Mouse (Mus musculus): ENCODE data around the gene H2afy. TPM values are rescaled to one million over a fixed set of nuclear protein-coding genes. Genes with fewer than 3 reads are reported as not detected.

Gene H2afy
- polyA plus RNA-seq, 1 experiment from 2014 or later: 380 TPM

- no peaks in the 10 kb centered on the region for H3K27me3 ChIP-seq
- H3K9me3 ChIP-seq: no peaks in the 10 kb centered on the region
- no peak overlapping the region for H3K4me2 ChIP-seq
- H3K36me3 ChIP-seq: peaks cover 97% of the 10 kb centered on the region
- no peak overlapping the region for H3K9ac ChIP-seq
- 92% methylated on average over 2 of the region's 2 CpGs for WGBS
- peaks cover 8% of the 10 kb centered on the region; the same call in 1 of the 2 replicates for H3K4me1 ChIP-seq (replicated peaks)
- H3K27ac ChIP-seq: no peak overlapping the region
- no peak overlapping the region for H3K4me3 ChIP-seq
- no peak for ATAC-seq (ENCODE audit: low FRiP score)
Measured at GRCm38 (mm10) chr13:56079616-56080015, 56.5 kb downstream of the H2afy start.

GRCm38 (mm10) chr13:56078724-56079262 is 57.4 kb downstream of the H2afy start:
- H3K27ac ChIP-seq: peak overlapping the region; percentile 44; the same call in 1 of the 2 replicates
- H3K4me2 ChIP-seq: no peak overlapping the region
- no peak overlapping the region for H3K9ac ChIP-seq
- no peak overlapping the region for H3K4me3 ChIP-seq
- peaks cover 8% of the 10 kb centered on the region for H3K4me1 ChIP-seq (replicated peaks)
- H3K27me3 ChIP-seq: no peaks in the 10 kb centered on the region
- no peak for ATAC-seq (ENCODE audit: low FRiP score)
- peaks cover 97% of the 10 kb centered on the region for H3K36me3 ChIP-seq
- 70% methylated on average over 17 of the region's 17 CpGs for WGBS
- no peaks in the 10 kb centered on the region for H3K9me3 ChIP-seq

GRCm38 (mm10) chr13:56075930-56076329 is 60.2 kb downstream of the H2afy start:
- H3K36me3 ChIP-seq: peaks cover 86% of the 10 kb centered on the region
- no peaks in the 10 kb centered on the region for H3K9me3 ChIP-seq
- no peak for ATAC-seq (ENCODE audit: low FRiP score)
- H3K4me2 ChIP-seq: no peak overlapping the region
- no peak overlapping the region for H3K4me3 ChIP-seq
- H3K4me1 ChIP-seq (replicated peaks): peaks cover 16% of the 10 kb centered on the region
- WGBS: 89% methylated on average over 8 of the region's 8 CpGs
- H3K27me3 ChIP-seq: no peaks in the 10 kb centered on the region
- H3K9ac ChIP-seq: no peak overlapping the region
- no peak overlapping the region for H3K27ac ChIP-seq

- no peak for ATAC-seq (ENCODE audit: low FRiP score)
- Histone ChIP-seq H3K27ac (no peak overlapping the region), H3K4me1 (replicated peaks) (peaks cover 27% of the 10 kb centered on the region), H3K4me2 (no peak overlapping the region), H3K9ac (no peak overlapping the region), H3K9me3 (no peaks in the 10 kb centered on the region), H3K27me3 (no peaks in the 10 kb centered on the region), H3K36me3 (peaks cover 61% of the 10 kb centered on the region), H3K4me3 (no peak overlapping the region)
- 86% methylated on average over 5 of the region's 5 CpGs for WGBS
Measured at GRCm38 (mm10) chr13:56073186-56073585, 63.0 kb downstream of the H2afy start.

GRCm38 (mm10) chr13:56072268-56072607 is 63.9 kb downstream of the H2afy start:
- no peaks in the 10 kb centered on the region for H3K9me3 ChIP-seq
- H3K36me3 ChIP-seq: peaks cover 52% of the 10 kb centered on the region
- no peak overlapping the region for H3K27ac ChIP-seq
- no peak overlapping the region for H3K4me2 ChIP-seq
- 0 out of 2 replicates have a peak, but pooled peaks have one; percentile 7 for ATAC-seq (ENCODE audit: low FRiP score)
- 40% methylated on average over 4 of the region's 4 CpGs for WGBS
- 0 out of 2 replicates have a peak, but pooled peaks cover 2% of the 10 kb centered on the region for H3K27me3 ChIP-seq
- no peak overlapping the region for H3K4me3 ChIP-seq
- peaks cover 36% of the 10 kb centered on the region for H3K4me1 ChIP-seq (replicated peaks)
- no peak overlapping the region for H3K9ac ChIP-seq

GRCm38 (mm10) chr13:56071586-56072267 is 64.4 kb downstream of the H2afy start:
- H3K4me1 ChIP-seq (replicated peaks): peaks cover 41% of the 10 kb centered on the region
- 79% methylated on average over 16 of the region's 16 CpGs for WGBS
- H3K9me3 ChIP-seq: no peaks in the 10 kb centered on the region
- H3K4me2 ChIP-seq: no peak overlapping the region
- H3K27ac ChIP-seq: peak overlapping the region; percentile 64
- H3K9ac ChIP-seq: no peak overlapping the region
- H3K4me3 ChIP-seq: no peak overlapping the region
- no peak for ATAC-seq (ENCODE audit: low FRiP score)
- peaks cover 47% of the 10 kb centered on the region for H3K36me3 ChIP-seq
- H3K27me3 ChIP-seq: peaks cover 2% of the 10 kb centered on the region; the same call in 1 of the 2 replicates

GRCm38 (mm10) chr13:56069643-56070042 is 66.5 kb downstream of the H2afy start:
- H3K9ac ChIP-seq: no peak overlapping the region
- H3K4me2 ChIP-seq: no peak overlapping the region
- ATAC-seq (ENCODE audit: low FRiP score): no peak
- H3K4me1 ChIP-seq (replicated peaks): peaks cover 37% of the 10 kb centered on the region
- peaks cover 26% of the 10 kb centered on the region for H3K36me3 ChIP-seq
- WGBS: 75% methylated on average over 6 of the region's 6 CpGs
- H3K27me3 ChIP-seq: peaks cover 2% of the 10 kb centered on the region; the same call in 1 of the 2 replicates
- H3K4me3 ChIP-seq: no peak overlapping the region
- no peaks in the 10 kb centered on the region for H3K9me3 ChIP-seq
- no peak overlapping the region for H3K27ac ChIP-seq

- H3K9ac ChIP-seq: no peak overlapping the region
- peaks cover 2% of the 10 kb centered on the region; the same call in 1 of the 2 replicates for H3K27me3 ChIP-seq
- H3K4me2 ChIP-seq: no peak overlapping the region
- H3K27ac ChIP-seq: no peak overlapping the region
- H3K4me1 ChIP-seq (replicated peaks): peaks cover 37% of the 10 kb centered on the region
- whole genome bisulfite sequencing: 12% methylated on average over 4 of the region's 4 CpGs
- no peaks in the 10 kb centered on the region for H3K9me3 ChIP-seq
- no peak overlapping the region for H3K4me3 ChIP-seq
- no peak for ATAC-seq (ENCODE audit: low FRiP score)
- H3K36me3 ChIP-seq: peaks cover 15% of the 10 kb centered on the region; the same call in 1 of the 2 replicates
Measured at GRCm38 (mm10) chr13:56068517-56068916, 67.6 kb downstream of the H2afy start.

- Histone ChIP-seq H3K27ac (no peak overlapping the region), H3K4me2 (no peak overlapping the region), H3K9ac (0 out of 2 replicates have a peak overlapping the region, but pooled peaks have one; percentile 3), H3K4me1 (replicated peaks) (peaks cover 32% of the 10 kb centered on the region), H3K9me3 (no peaks in the 10 kb centered on the region), H3K36me3 (peaks cover 5% of the 10 kb centered on the region; the same call in 1 of the 2 replicates), H3K27me3 (peaks cover 2% of the 10 kb centered on the region; the same call in 1 of the 2 replicates), H3K4me3 (no peak overlapping the region)
- ATAC-seq (ENCODE audit: low FRiP score): no peak
- WGBS: 95% methylated on average over 2 of the region's 2 CpGs
Measured at GRCm38 (mm10) chr13:56066904-56067303, 69.3 kb downstream of the H2afy start.

- Histone ChIP-seq H3K27ac (no peak overlapping the region), H3K27me3 (peaks cover 2% of the 10 kb centered on the region; the same call in 1 of the 2 replicates), H3K36me3 (peaks cover 2% of the 10 kb centered on the region; the same call in 1 of the 2 replicates), H3K4me2 (no peak overlapping the region), H3K9me3 (no peaks in the 10 kb centered on the region), H3K4me3 (no peak overlapping the region), H3K9ac (no peak overlapping the region), H3K4me1 (replicated peaks) (peaks cover 28% of the 10 kb centered on the region)
- no peak for ATAC-seq (ENCODE audit: low FRiP score)
- 69% methylated on average over 21 of the region's 21 CpGs for WGBS
Measured at GRCm38 (mm10) chr13:56066152-56066551, 70.0 kb downstream of the H2afy start.

GRCm38 (mm10) chr13:56057761-56058160 is 78.4 kb downstream of the H2afy start:
- ATAC-seq (ENCODE audit: low FRiP score): no peak
- 85% methylated on average over 8 of the region's 8 CpGs for WGBS

GRCm38 (mm10) chr13:56055720-56056119 is 80.4 kb downstream of the H2afy start:
- Histone ChIP-seq H3K4me1 (replicated peaks) (peaks cover 25% of the 10 kb centered on the region), H3K36me3 (no peaks in the 10 kb centered on the region), H3K9me3 (no peaks in the 10 kb centered on the region), H3K27me3 (no peaks in the 10 kb centered on the region; the same call in 1 of the 2 replicates), H3K4me2 (no peak overlapping the region), H3K27ac (no peak overlapping the region), H3K4me3 (no peak overlapping the region), H3K9ac (no peak overlapping the region)
- no peak for ATAC-seq (ENCODE audit: low FRiP score)
- WGBS: 90% methylated on average over 5 of the region's 5 CpGs

More at GRCm38 (mm10) chr13:56057761-56058160, 78.4 kb downstream of the H2afy start:
- H3K4me3 ChIP-seq: no peak overlapping the region
- no peaks in the 10 kb centered on the region; the same call in 1 of the 2 replicates for H3K27me3 ChIP-seq
- no peak overlapping the region for H3K4me2 ChIP-seq
- no peak overlapping the region for H3K9ac ChIP-seq
- H3K36me3 ChIP-seq: no peaks in the 10 kb centered on the region
- H3K27ac ChIP-seq: no peak overlapping the region
- no peaks in the 10 kb centered on the region for H3K9me3 ChIP-seq
- H3K4me1 ChIP-seq (replicated peaks): peaks cover 18% of the 10 kb centered on the region

Measured in hindbrain, embryonic 13.5 days (tissue).